Mouse (Mus musculus) myocyte (in vitro differentiated cells): ENCODE data around the gene Pld3. TPM values are rescaled to one million over a fixed set of nuclear protein-coding genes. Genes with fewer than 3 reads are reported as not detected.

Experiments used
- H3K27me3 ChIP-seq: one replicate; pipeline ENCODE4 v1.6.1; 2011; ENCODE audit not compliant: control insufficient read depth, insufficient read depth, insufficient read length
- H3K36me3 ChIP-seq: one replicate; pipeline ENCODE4 v1.6.1; 2011; ENCODE audit not compliant: control insufficient read depth, insufficient read depth
- H3K4me2 ChIP-seq: one replicate; pipeline ENCODE4 v1.6.1; 2011; ENCODE audit warnings: low read depth, control low read depth
- H3K4me3 ChIP-seq: one replicate; pipeline ENCODE4 v1.5.1; 2011; ENCODE audit warnings: mild to moderate bottlenecking, control low read depth, moderate library complexity
- H3K79me2 ChIP-seq: one replicate; pipeline ENCODE4 v1.6.1; 2011; ENCODE audit not compliant: control insufficient read depth, insufficient read depth
- H3ac ChIP-seq: one replicate; pipeline ENCODE4 v1.6.1; 2011; ENCODE audit not compliant: control insufficient read depth, insufficient read length
- CEBPB ChIP-seq: IDR thresholded peaks from 2 replicates; pipeline ENCODE4 v1.6.1; 2011; ENCODE audit warnings: mild to moderate bottlenecking, moderate library complexity; ENCODE audit not compliant: poor library complexity, insufficient read depth, severe bottlenecking
- E2F4 ChIP-seq: IDR thresholded peaks from one replicate; pipeline ENCODE4 v1.6.1; 2011; ENCODE audit warnings: mild to moderate bottlenecking, control low read depth, moderate library complexity; ENCODE audit not compliant: insufficient read depth
- MAX ChIP-seq: IDR thresholded peaks from one replicate; pipeline ENCODE4 v1.6.1; 2011; ENCODE audit warnings: low read depth, mild to moderate bottlenecking, control low read depth
- MYOD1 ChIP-seq, 3 experiments: IDR thresholded peaks; one replicate each; pipeline ENCODE4 v1.6.1; 2011; ENCODE audit warnings: control low read depth in 2 of 3, low read depth in 2 of 3, mild to moderate bottlenecking in 2 of 3, moderate library complexity in 1 of 3; ENCODE audit not compliant: insufficient read length in 2 of 3, control insufficient read depth in 1 of 3
- MYOG ChIP-seq, 3 experiments: IDR thresholded peaks; one replicate each; pipeline ENCODE4 v1.6.1; 2011; ENCODE audit warnings: control low read depth in 2 of 3, low read depth in 2 of 3, mild to moderate bottlenecking in 2 of 3; ENCODE audit not compliant: insufficient read length in 2 of 3, control insufficient read depth in 1 of 3, insufficient read depth in 1 of 3
- POLR2A ChIP-seq: IDR thresholded peaks from one replicate; pipeline ENCODE4 v1.6.1; 2011; ENCODE audit warnings: low read depth, mild to moderate bottlenecking, control low read depth, moderate library complexity; ENCODE audit not compliant: insufficient read length
- POLR2AphosphoS2 ChIP-seq: IDR thresholded peaks from one replicate; pipeline ENCODE4 v1.6.1; 2011; ENCODE audit warnings: low read depth, control low read depth; ENCODE audit not compliant: insufficient read length
- REST ChIP-seq: IDR thresholded peaks from one replicate; pipeline ENCODE4 v1.6.1; 2011; ENCODE audit warnings: mild to moderate bottlenecking, control low read depth, moderate library complexity; ENCODE audit not compliant: insufficient read depth, insufficient read length
- TCF12 ChIP-seq: IDR thresholded peaks from one replicate; pipeline ENCODE4 v1.6.1; 2011; ENCODE audit warnings: mild to moderate bottlenecking, control low read depth; ENCODE audit not compliant: poor library complexity, insufficient read depth, severe bottlenecking
- TCF3 ChIP-seq: IDR thresholded peaks from one replicate; pipeline ENCODE4 v1.6.1; 2011; ENCODE audit warnings: low read depth, control low read depth; ENCODE audit not compliant: insufficient read length
- USF1 ChIP-seq: IDR thresholded peaks from one replicate; pipeline ENCODE4 v1.6.1; 2011; ENCODE audit warnings: low read depth, mild to moderate bottlenecking, control low read depth, moderate library complexity
- polyA plus RNA-seq: library from polyadenylated mRNA; unstranded; fragments of >200 nt; fragmentation: generic; extraction: Trizol; gene quantifications from one replicate; pipeline ENCODE4 v1.2.1, GENCODE M21; 2012; ENCODE audit warnings: missing spikeins

The Pld3 gene
- polyA plus RNA-seq, 1 experiment = 132 TPM

DNA sequence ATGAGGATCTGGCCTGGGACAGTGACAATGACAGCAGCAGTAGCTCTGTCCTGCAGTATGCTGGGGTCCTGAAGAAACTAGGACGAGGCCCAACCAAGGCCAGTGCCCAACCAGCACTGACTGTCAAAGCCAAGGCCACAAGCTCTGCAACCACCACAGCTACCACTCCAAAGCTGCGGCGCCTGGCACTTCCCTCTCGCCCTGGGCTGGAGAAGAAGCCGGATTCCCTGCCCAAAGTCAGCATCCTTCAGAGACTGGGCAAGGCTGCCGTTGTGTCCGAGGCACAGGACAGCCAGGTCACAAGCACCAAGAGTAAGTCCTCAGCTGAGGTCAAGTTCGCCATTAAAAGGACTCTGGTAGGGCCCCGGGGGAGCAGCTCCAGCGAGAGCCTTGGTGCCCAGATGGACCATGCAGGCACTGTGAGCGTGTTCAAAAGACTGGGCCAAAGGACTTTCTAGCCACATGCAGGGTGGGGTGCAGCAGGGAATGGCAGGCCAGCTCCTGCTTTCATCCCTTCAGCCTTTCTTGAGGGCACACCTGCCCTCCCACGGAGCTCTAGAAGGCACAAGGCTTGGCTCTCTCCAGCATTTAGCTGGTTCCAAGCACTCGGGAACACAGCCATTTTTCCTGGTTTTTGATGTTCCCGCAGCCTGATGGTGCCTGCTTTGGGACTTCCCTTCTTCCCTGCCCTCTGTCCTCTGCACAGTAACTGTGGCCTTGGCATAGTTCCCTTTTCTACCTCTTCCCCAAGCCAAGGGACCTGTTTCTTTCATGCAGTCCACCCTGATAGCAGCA lies 27.6 kb upstream of the Pld3 start:
- H3ac ChIP-seq = no peak overlapping the region
- H3K4me3 ChIP-seq = no peak overlapping the region
- H3K36me3 ChIP-seq = peaks cover 23% of the 10 kb centered on the region
- no peaks in the 10 kb centered on the region for H3K79me2 ChIP-seq
- no peak overlapping the region for H3K4me2 ChIP-seq
- TF ChIP-seq MYOG (IDR thresholded peaks at IDR 0.05; ENCODE audit: control insufficient read depth in 1 of 3, insufficient read depth in 1 of 3, insufficient read length in 2 of 3, low read depth in 2 of 3) (no peak), CEBPB (no peak), TCF12 (no peak), MAX (no peak)
- no peaks in the 10 kb centered on the region for H3K27me3 ChIP-seq

DNA sequence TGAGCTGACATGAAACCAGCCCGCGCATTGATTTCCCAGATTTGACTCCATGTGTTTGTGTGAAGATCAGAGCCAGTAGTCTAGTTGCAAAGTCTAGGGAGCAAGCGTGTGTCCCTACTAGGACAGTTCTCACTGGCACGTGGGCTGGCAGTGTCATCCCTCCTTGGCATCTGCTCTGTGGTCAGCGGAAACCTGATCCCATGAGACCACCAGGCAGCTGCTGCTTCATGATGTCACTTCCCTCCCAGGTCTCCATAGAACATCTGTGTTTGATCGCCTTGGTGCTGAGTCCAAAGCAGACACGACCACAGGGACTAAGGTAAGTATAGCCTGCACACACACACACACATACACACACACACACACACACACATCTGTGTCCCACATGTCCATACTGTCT lies 25.4 kb upstream of the Pld3 start:
- TF ChIP-seq TCF3 (peak; percentile 58), MYOD1 (IDR thresholded peaks at IDR 0.05; ENCODE audit: control insufficient read depth in 1 of 3, insufficient read length in 2 of 3, low read depth in 2 of 3) (peak in 2 of 3 experiments; percentile 96 to 99), MYOG (IDR thresholded peaks at IDR 0.05; ENCODE audit: control insufficient read depth in 1 of 3, insufficient read depth in 1 of 3, insufficient read length in 2 of 3, low read depth in 2 of 3) (peak; percentile 67 to 96 (median 93)), POLR2AphosphoS2 (no peak), REST (no peak), TCF12 (peak; percentile 36), USF1 (peak; percentile 57)
- Histone ChIP-seq H3K36me3 (peaks cover 25% of the 10 kb centered on the region), H3K4me2 (peak overlapping the region; percentile 31), H3K79me2 (no peaks in the 10 kb centered on the region), H3K4me3 (no peak overlapping the region), H3ac (no peak overlapping the region), H3K27me3 (no peaks in the 10 kb centered on the region)

DNA sequence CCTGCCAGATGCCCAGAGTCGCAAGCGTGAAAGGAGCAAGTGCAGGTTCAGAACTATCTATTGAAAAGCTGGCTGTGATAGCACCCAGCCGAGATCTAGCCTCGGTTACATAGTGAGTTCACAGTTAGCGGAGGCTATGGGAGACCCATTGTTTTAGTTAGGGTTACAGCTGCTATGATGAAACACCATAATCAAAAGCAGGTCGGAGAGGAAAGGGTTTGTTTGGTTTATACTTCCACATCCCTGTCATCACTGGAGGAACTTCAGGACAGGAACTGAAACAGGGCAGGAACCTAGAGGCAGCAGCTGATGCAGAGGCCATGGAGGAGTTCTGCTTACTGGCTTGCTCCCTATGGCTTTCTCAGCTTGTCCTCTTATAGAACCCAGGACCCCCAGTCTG lies 24.6 kb upstream of the Pld3 start:
- no peaks in the 10 kb centered on the region for H3K27me3 ChIP-seq
- H3ac ChIP-seq = no peak overlapping the region
- H3K36me3 ChIP-seq = peaks cover 24% of the 10 kb centered on the region
- H3K79me2 ChIP-seq = no peaks in the 10 kb centered on the region
- TF ChIP-seq USF1 (no peak), TCF3 (no peak)
- H3K4me3 ChIP-seq = no peak overlapping the region
- no peak overlapping the region for H3K4me2 ChIP-seq

DNA sequence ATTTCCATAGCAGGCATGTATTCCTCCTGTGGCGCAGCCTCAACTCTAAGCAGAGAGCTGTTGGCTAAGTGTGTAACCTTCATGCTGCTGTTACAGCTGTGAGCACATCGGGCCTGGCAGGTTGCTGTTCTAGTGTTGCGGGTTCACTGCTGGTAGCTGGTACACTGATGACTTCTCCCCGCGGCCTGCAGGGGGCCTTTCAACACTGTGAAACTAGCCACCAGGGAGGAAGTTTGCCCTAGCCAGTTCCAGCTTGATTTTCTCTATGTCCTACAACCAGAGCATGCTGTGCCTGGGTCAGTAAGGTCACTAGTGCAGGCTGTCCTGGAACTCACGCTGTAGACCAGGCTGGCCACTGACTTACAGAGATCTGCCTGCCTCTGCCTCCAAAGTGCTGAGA lies 23.9 kb upstream of the Pld3 start:
- H3K36me3 ChIP-seq = peaks cover 26% of the 10 kb centered on the region
- H3K79me2 ChIP-seq = no peaks in the 10 kb centered on the region
- no peak overlapping the region for H3K4me3 ChIP-seq
- no peaks in the 10 kb centered on the region for H3K27me3 ChIP-seq
- no peak overlapping the region for H3K4me2 ChIP-seq
- TF ChIP-seq POLR2AphosphoS2 = no peak
- TF ChIP-seq POLR2A = no peak
- TF ChIP-seq E2F4 = no peak
- TF ChIP-seq MYOG (IDR thresholded peaks at IDR 0.05; ENCODE audit: control insufficient read depth in 1 of 3, insufficient read depth in 1 of 3, insufficient read length in 2 of 3, low read depth in 2 of 3) = no peak
- no peak for TF ChIP-seq MYOD1 (IDR thresholded peaks at IDR 0.05; ENCODE audit: control insufficient read depth in 1 of 3, insufficient read length in 2 of 3, low read depth in 2 of 3)
- no peak for TF ChIP-seq TCF3
- TF ChIP-seq USF1 = no peak
- TF ChIP-seq TCF12 = no peak
- H3ac ChIP-seq = no peak overlapping the region

DNA sequence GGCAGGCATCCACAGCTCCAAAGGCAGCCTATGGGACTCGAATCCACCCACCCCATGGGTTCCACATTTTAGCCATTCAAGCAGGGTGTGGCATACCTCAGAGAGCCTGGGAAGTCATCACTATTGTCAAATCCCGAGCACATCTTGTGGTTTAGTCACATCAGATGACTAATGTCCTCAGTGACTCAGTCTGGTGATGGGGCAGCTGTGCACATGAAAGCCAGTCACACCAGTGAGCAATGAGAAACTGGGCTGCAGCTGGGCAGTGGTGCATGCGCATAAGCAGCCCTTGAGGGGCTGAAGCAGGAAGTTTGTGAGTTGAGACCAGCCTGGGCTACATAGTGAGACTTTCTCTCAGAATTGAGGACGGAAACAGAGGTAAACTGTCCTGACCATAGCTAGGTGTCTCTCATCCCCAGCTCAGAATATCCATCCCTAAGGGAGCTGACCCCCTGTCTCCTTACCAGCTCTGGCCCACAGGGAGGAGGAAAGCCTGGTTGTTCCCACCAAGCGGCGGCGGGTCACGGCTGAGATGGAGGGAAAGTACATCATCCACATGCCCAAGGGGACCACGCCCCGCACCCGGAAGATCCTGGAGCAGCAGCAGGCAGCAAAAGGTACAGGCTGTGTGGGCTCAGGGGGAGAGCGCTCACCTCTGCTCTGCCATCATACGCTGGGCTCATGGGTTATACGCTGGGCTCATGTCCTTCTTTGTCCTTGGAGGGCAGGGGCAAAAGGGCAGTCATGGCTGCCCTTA lies 21.3 kb upstream of the Pld3 start:
- Histone ChIP-seq H3K4me2 (peak overlapping the region; percentile 31), H3K36me3 (peaks cover 18% of the 10 kb centered on the region), H3K27me3 (no peaks in the 10 kb centered on the region), H3K4me3 (no peak overlapping the region), H3K79me2 (no peaks in the 10 kb centered on the region), H3ac (no peak overlapping the region)
- TF ChIP-seq CEBPB = 0 out of 2 replicates have a peak, but pooled peaks have one; percentile 32
- TF ChIP-seq MYOG (IDR thresholded peaks at IDR 0.05; ENCODE audit: control insufficient read depth in 1 of 3, insufficient read depth in 1 of 3, insufficient read length in 2 of 3, low read depth in 2 of 3) = peak in 1 of 3 experiments; percentile 65
- TF ChIP-seq MYOD1 (IDR thresholded peaks at IDR 0.05; ENCODE audit: control insufficient read depth in 1 of 3, insufficient read length in 2 of 3, low read depth in 2 of 3) = peak; percentile 4 to 84 (median 52)
- peak; percentile 19 for TF ChIP-seq POLR2AphosphoS2
- TF ChIP-seq MAX = no peak
- TF ChIP-seq TCF12 = peak; percentile 34
